Comparison of ENCODE assay signal across 18 mouse cellular contexts in genomic region chr5:147736766-147737280, GRCm38 (mm10).
"Had no signal": no experiment of that assay in that cellular context is flagged by ENCODE, and none has a peak within 500 bp of the region (broad histone marks: within the 10 kb centered on the region; RNA-seq: fewer than 3 reads in every experiment).

No protein-coding gene starts in this region.

- H3K4me3 ChIP-seq: lung, embryonic 15.5 days; megakaryocyte, embryonic 14.5 days; midbrain, embryonic 13.5 days; midbrain, embryonic 15.5 days; neural tube, embryonic 13.5 days; neural tube, embryonic 15.5 days had no signal

- H3K36me3 ChIP-seq: lung, embryonic 15.5 days; midbrain, embryonic 13.5 days; midbrain, embryonic 15.5 days; neural tube, embryonic 13.5 days; neural tube, embryonic 15.5 days had no signal

- DNase-seq: liver, postnatal 0 days; lung, adult 2 months; lung, postnatal 14 days; lung, postnatal 36 days; retina, postnatal 1 day; right cerebral cortex, adult 18-20 months; right cerebral cortex, postnatal 25 days; right cerebral cortex, postnatal 4 days; spleen, adult 18-20 months; thymus, adult 2 months; thymus, postnatal 36 days had no signal

- H3K4me2 ChIP-seq: lung, embryonic 15.5 days; midbrain, embryonic 11.5 days; midbrain, embryonic 13.5 days; midbrain, embryonic 15.5 days; neural tube, embryonic 13.5 days; neural tube, embryonic 15.5 days had no signal

- H3K27me3 ChIP-seq: lung, embryonic 15.5 days; midbrain, embryonic 13.5 days; midbrain, embryonic 15.5 days; neural tube, embryonic 13.5 days had no signal
